34 mouse cellular contexts compared by ENCODE assay signal in genomic region chr4:47494686-47495085, GRCm38 (mm10). TPM values are rescaled to one million over a fixed set of nuclear protein-coding genes. Genes with fewer than 3 reads are reported as not detected.
DNase-seq lines count a peak whose midpoint lies in the region; ATAC-seq and TF ChIP-seq lines count a peak whose summit lies in the region.
"Had no signal": no experiment of that assay in that cellular context is flagged by ENCODE, and none has a peak within 500 bp of the region (broad histone marks: within the 10 kb centered on the region; RNA-seq: fewer than 3 reads in every experiment).

No protein-coding gene starts in this region.

- no peak for TF ChIP-seq CTCF in lung, postnatal 0 days (IDR thresholded peaks at IDR 0.05)
- TF ChIP-seq CTCF in MEL (IDR thresholded peaks at IDR 0.05 in 2 of 3, conservative IDR thresholded peaks at IDR 0.05 in 1 of 3; ENCODE audit: control insufficient read depth in 1 of 3, insufficient read depth in 1 of 3, low read depth in 2 of 3, low read length in 3 of 3, poor library complexity in 1 of 3, severe bottlenecking in 1 of 3) = no peak
- no peak for TF ChIP-seq CTCF in layer of hippocampus, adult 2 months (conservative IDR thresholded peaks at IDR 0.05)

- no peaks in the 10 kb centered on the region for H3K36me3 ChIP-seq in lung, postnatal 0 days (ENCODE audit: insufficient read depth, low read length)
- no peaks in the 10 kb centered on the region for H3K36me3 ChIP-seq in MEL (ENCODE audit: control insufficient read depth in 1 of 2, insufficient read depth in 2 of 2, low read length in 2 of 2)
- H3K36me3 ChIP-seq: embryonic facial prominence, embryonic 10.5 days; embryonic facial prominence, embryonic 13.5 days; forebrain, embryonic 12.5 days; forebrain, embryonic 15.5 days; heart, embryonic 12.5 days; heart, embryonic 15.5 days; hindbrain, embryonic 10.5 days; hindbrain, embryonic 13.5 days; intestine, embryonic 15.5 days had no signal

- no peak for TF ChIP-seq POLR2A in MEL (IDR thresholded peaks at IDR 0.05; ENCODE audit: control insufficient read depth in 1 of 2, insufficient read depth in 1 of 2, low read depth in 1 of 2, low read length in 2 of 2, poor library complexity in 1 of 2)

- H3K27ac ChIP-seq in lung, postnatal 0 days (ENCODE audit: low read length) = no peak overlapping the region
- H3K27ac ChIP-seq in MEL (ENCODE audit: control insufficient read depth, low read depth, low read length) = no peak overlapping the region
- no peak overlapping the region for H3K27ac ChIP-seq in layer of hippocampus, adult 2 months
- H3K27ac ChIP-seq: embryonic facial prominence, embryonic 10.5 days; embryonic facial prominence, embryonic 13.5 days; forebrain, embryonic 12.5 days; forebrain, embryonic 15.5 days; heart, embryonic 15.5 days; hindbrain, embryonic 10.5 days; hindbrain, embryonic 13.5 days; intestine, embryonic 15.5 days had no signal

- no peaks in the 10 kb centered on the region for H3K27me3 ChIP-seq in lung, postnatal 0 days (replicated peaks; ENCODE audit: insufficient read depth, low read length)
- H3K27me3 ChIP-seq in MEL (ENCODE audit: control insufficient read depth in 1 of 2, insufficient read depth in 2 of 2, low read length in 2 of 2) = peaks cover 0 to 2% of the 10 kb centered on the region in 2 experiments; a peak in 1 of 4 replicates
- H3K27me3 ChIP-seq: embryonic facial prominence, embryonic 13.5 days; forebrain, embryonic 12.5 days; forebrain, embryonic 15.5 days; heart, embryonic 12.5 days; heart, embryonic 15.5 days; intestine, embryonic 15.5 days had no signal

- H3K4me1 ChIP-seq in lung, postnatal 0 days (ENCODE audit: insufficient read depth, low read depth, low read length) = no peaks in the 10 kb centered on the region
- peaks cover 0 to 10% of the 10 kb centered on the region in 2 experiments; a peak in 2 of 4 replicates for H3K4me1 ChIP-seq in MEL (ENCODE audit: control insufficient read depth in 1 of 2, insufficient read depth in 2 of 2, low read length in 2 of 2)
- H3K4me1 ChIP-seq: heart, embryonic 15.5 days had no signal

- no peak overlapping the region for H3K4me3 ChIP-seq in lung, postnatal 0 days (ENCODE audit: low read depth, low read length)
- H3K4me3 ChIP-seq in MEL (ENCODE audit: control insufficient read depth in 1 of 2, insufficient read depth in 1 of 2, low read depth in 2 of 2, low read length in 2 of 2) = no peak overlapping the region
- H3K4me3 ChIP-seq in layer of hippocampus, adult 2 months = no peak overlapping the region
- H3K4me3 ChIP-seq: embryonic facial prominence, embryonic 10.5 days; embryonic facial prominence, embryonic 13.5 days; erythroblast, embryonic 14.5 days; forebrain, embryonic 12.5 days; forebrain, embryonic 15.5 days; heart, embryonic 12.5 days; heart, embryonic 15.5 days; hindbrain, embryonic 10.5 days; hindbrain, embryonic 13.5 days; intestine, embryonic 15.5 days had no signal

- 47% methylated on average over 2 of the region's 2 CpGs for WGBS in lung, postnatal 0 days

- TF ChIP-seq EP300 in lung, postnatal 0 days (IDR thresholded peaks at IDR 0.05) = no peak
- TF ChIP-seq EP300 in MEL (IDR thresholded peaks at IDR 0.05; ENCODE audit: low read depth in 1 of 2, low read length in 2 of 2) = peak; percentile 57 to 61

- H3K4me2 ChIP-seq in lung, postnatal 0 days (replicated peaks; ENCODE audit: low read depth, low read length) = no peak overlapping the region
- H3K4me2 ChIP-seq: embryonic facial prominence, embryonic 13.5 days; forebrain, embryonic 12.5 days; forebrain, embryonic 15.5 days; heart, embryonic 12.5 days; heart, embryonic 15.5 days; hindbrain, embryonic 13.5 days; intestine, embryonic 15.5 days had no signal

- H3K9me3 ChIP-seq in lung, postnatal 0 days (ENCODE audit: low read length) = no peaks in the 10 kb centered on the region
- H3K9me3 ChIP-seq in MEL (replicated peaks; ENCODE audit: insufficient read depth, low read length) = no peaks in the 10 kb centered on the region
- H3K9me3 ChIP-seq: embryonic facial prominence, embryonic 10.5 days; embryonic facial prominence, embryonic 13.5 days; forebrain, embryonic 12.5 days; forebrain, embryonic 15.5 days; heart, embryonic 12.5 days; heart, embryonic 15.5 days; hindbrain, embryonic 10.5 days; hindbrain, embryonic 13.5 days; intestine, embryonic 15.5 days had no signal

- no peak overlapping the region for H3K9ac ChIP-seq in lung, postnatal 0 days (replicated peaks; ENCODE audit: low read depth)
- H3K9ac ChIP-seq in MEL (ENCODE audit: control insufficient read depth, low read depth, low read length, poor library complexity, severe bottlenecking) = no peak overlapping the region
- H3K9ac ChIP-seq: embryonic facial prominence, embryonic 13.5 days; forebrain, embryonic 12.5 days; forebrain, embryonic 15.5 days; heart, embryonic 12.5 days; heart, embryonic 15.5 days; hindbrain, embryonic 13.5 days; intestine, embryonic 15.5 days had no signal

- peak; percentile 17 for DNase-seq in lung, postnatal 0 days (ENCODE audit: low spot score)
- no peak for DNase-seq in lung, postnatal 4 days
- DNase-seq in MEL (ENCODE audit: low read depth, low spot score) = peak; percentile 73
- peak; percentile 37 for DNase-seq in Muller cell, postnatal 12 days (ENCODE audit: inconsistent ontology term)
- DNase-seq in heart, adult 11 months = no peak
- DNase-seq in layer of hippocampus, adult 2 months (ENCODE audit: low spot score in 2 of 2) = no peak
- DNase-seq in adrenal gland, postnatal 36 days = no peak
- DNase-seq: adrenal gland, adult 2 months; adrenal gland, postnatal 25 days; cerebellum, adult 11 months; cerebellum, adult 2 months; cerebellum, adult 9-11 months; cerebellum, postnatal 25 days; embryo, embryonic 11 days; gastrocnemius, postnatal 10 days; gastrocnemius, postnatal 36 days; heart, adult 18-20 months; heart, postnatal 10 days; heart, postnatal 36 days; kidney, adult 18-20 months had no signal

- 0 out of 2 replicates have a peak, but pooled peaks have one; percentile 16 for ATAC-seq in lung, postnatal 0 days
- ATAC-seq in granulocyte monocyte progenitor cell, adult 5-6 weeks (replicated peaks; ENCODE audit: poor library complexity, severe bottlenecking) = 0 out of 2 replicates have a peak, but pooled peaks have one; percentile 17
- ATAC-seq: CD4-positive, CD25-positive, alpha-beta regulatory T cell, adult 4 months; forebrain, embryonic 15.5 days; hindbrain, embryonic 16.5 days; intestine, embryonic 15.5 days; Patski had no signal

- H3K79me2 ChIP-seq in MEL (ENCODE audit: control insufficient read depth, insufficient read depth, low read length, poor library complexity) = no peaks in the 10 kb centered on the region

- TF ChIP-seq RAD21 in MEL (IDR thresholded peaks at IDR 0.05; ENCODE audit: low read depth, low read length) = no peak

TF ChIP-seq in MEL, 35 proteins besides CTCF, POLR2A, EP300 and RAD21:
- TF ChIP-seq GATA1 (IDR thresholded peaks at IDR 0.05; ENCODE audit: low read depth, low read length) (peak; percentile 39; the same call in 1 of the 2 replicates), E2F4 (IDR thresholded peaks at IDR 0.05; ENCODE audit: borderline replicate concordance, low read depth, low read length) (no peak), UBTF (IDR thresholded peaks at IDR 0.05; ENCODE audit: borderline replicate concordance, insufficient read depth, low read depth, low read length) (no peak), ZC3H11A (IDR thresholded peaks at IDR 0.05; ENCODE audit: low read depth, low read length) (no peak), MXI1 (IDR thresholded peaks at IDR 0.05; ENCODE audit: low read depth, low read length) (no peak), NELFE (IDR thresholded peaks at IDR 0.05; ENCODE audit: low read depth, low read length) (no peak), MYC (IDR thresholded peaks at IDR 0.05; ENCODE audit: low read depth, low read length) (no peak), ETS1 (IDR thresholded peaks at IDR 0.05; ENCODE audit: low read depth, low read length) (peak; percentile 67), MYB (IDR thresholded peaks at IDR 0.05; ENCODE audit: low read depth, low read length) (no peak), TCF12 (IDR thresholded peaks at IDR 0.05; ENCODE audit: low read depth, low read length) (peak; percentile 44; the same call in 1 of the 2 replicates), ZMIZ1 (IDR thresholded peaks at IDR 0.05; ENCODE audit: low read depth, low read length) (no peak)
TF ChIP-seq in MEL: peak in this region for 3.

RNA-seq across cellular contexts. Expression of gene Sec61b, which starts 20.2 kb away (rescaled TPM):
- 304 and 337 TPM in 2 replicates for polyA plus RNA-seq in lung, postnatal 0 days (2015; fragmentation: Nextera tagmentation; extraction: Ambion mirVana)
- total RNA-seq in MEL (2012; rRNA removed) = 538 and 557 TPM in 2 replicates
- polyA plus RNA-seq in MEL (2012; ENCODE audit: insufficient read depth in 1 of 2, insufficient read length in 2 of 2, low read depth in 1 of 2, low replicate concordance in 2 of 2, missing spikeins in 1 of 2) = 100 to 1,000 TPM in 1 of 2 experiments, not detected in 1; 329 TPM
- total RNA-seq in granulocyte monocyte progenitor cell, adult 5-6 weeks (2014; fragmentation: Nextera tagmentation) = 823 and 839 TPM in 2 replicates
- 356 and 361 TPM in 2 replicates for total RNA-seq in granulocyte monocyte progenitor cell, adult 5-6 weeks (2017)
- 10 to 100 TPM; 47.2 to 53.3 TPM for total RNA-seq in layer of hippocampus, adult 2 months (2021)
- total RNA-seq in adrenal gland, postnatal 36 days (2021) = 100 to 1,000 TPM; 262 to 279 TPM

RNA-seq across cellular contexts. Expression of gene Alg2, which starts 20.6 kb away (rescaled TPM):
- 21.2 and 21.9 TPM in 2 replicates for polyA plus RNA-seq in lung, postnatal 0 days (2015; fragmentation: Nextera tagmentation; extraction: Ambion mirVana)
- total RNA-seq in MEL (2012; rRNA removed) = 10.1 and 11.6 TPM in 2 replicates
- 10 to 100 TPM; 31.3 to 48.1 TPM for polyA plus RNA-seq in MEL (2012; ENCODE audit: insufficient read depth in 1 of 2, insufficient read length in 2 of 2, low read depth in 1 of 2, low replicate concordance in 2 of 2, missing spikeins in 1 of 2)
- total RNA-seq in granulocyte monocyte progenitor cell, adult 5-6 weeks (2014; fragmentation: Nextera tagmentation) = 37.3 and 49.6 TPM in 2 replicates
- total RNA-seq in granulocyte monocyte progenitor cell, adult 5-6 weeks (2017) = 18.8 and 21.5 TPM in 2 replicates
- total RNA-seq in layer of hippocampus, adult 2 months (2021) = 100 to 1,000 TPM; 138 to 146 TPM
- 100 to 1,000 TPM; 149 to 171 TPM for total RNA-seq in adrenal gland, postnatal 36 days (2021)

Comparison
In these comparisons a context has a peak if more than half of its experiments do, and no peak if none do; other contexts are left out.
1. DNase-seq: peak in lung, postnatal 0 days (single experiment), MEL (single experiment) and Muller cell, postnatal 12 days (single experiment); none in lung, postnatal 4 days (0 of 2), heart, adult 11 months (single experiment), layer of hippocampus, adult 2 months (0 of 2) and adrenal gland, postnatal 36 days (0 of 2).